Mouse (Mus musculus): ENCODE measurements around the gene Colec11. TPM values are rescaled to one million over a fixed set of nuclear protein-coding genes. Genes with fewer than 3 reads are reported as not detected.

Colec11 gene
- polyA plus RNA-seq, 1 experiment from 2014 or later, result 2.2 TPM

DNA sequence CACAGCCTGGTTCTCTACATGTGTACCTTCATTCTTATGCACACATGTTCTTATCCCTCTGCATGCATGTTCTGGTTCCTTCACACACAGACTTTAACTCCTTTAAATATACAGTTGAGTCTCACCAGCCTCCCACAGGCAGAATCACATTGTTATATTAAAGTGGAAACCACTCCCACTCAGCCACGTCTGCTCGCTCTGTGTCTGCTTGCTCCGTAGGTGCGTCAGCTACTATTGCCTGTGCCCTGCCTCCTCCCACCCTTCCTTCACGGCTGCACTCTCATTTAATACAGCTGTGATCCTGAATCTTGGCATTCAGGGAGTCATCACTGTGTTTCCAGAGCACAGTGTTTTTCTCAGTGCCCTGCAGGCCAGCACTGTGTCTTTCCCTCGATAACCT is 10.8 kb downstream of the Colec11 start:
- 33% methylated on average over 6 of the region's 6 CpGs for WGBS
- H3K27ac ChIP-seq, result no peak overlapping the region
- no peaks in the 10 kb centered on the region for H3K9me3 ChIP-seq (replicated peaks; ENCODE audit: low read length)
- ATAC-seq (replicated peaks; ENCODE audit: low FRiP score, low read depth) (no peak), DNase-seq (ENCODE audit: low spot score) (no peak)
- H3K4me3 ChIP-seq (replicated peaks; ENCODE audit: low read depth, low read length), result no peak overlapping the region
- no peak for TF ChIP-seq CTCF (IDR thresholded peaks at IDR 0.05; ENCODE audit: low read depth)
- no peaks in the 10 kb centered on the region for H3K4me1 ChIP-seq (replicated peaks; ENCODE audit: insufficient read depth, low read length)
- no peaks in the 10 kb centered on the region for H3K36me3 ChIP-seq (ENCODE audit: insufficient read depth, low read length)
- no peaks in the 10 kb centered on the region for H3K27me3 ChIP-seq (ENCODE audit: insufficient read depth, low read length)
- H3K9ac ChIP-seq (ENCODE audit: low read depth, low read length), result no peak overlapping the region
- H3K4me2 ChIP-seq (ENCODE audit: low read length), result no peak overlapping the region

DNA sequence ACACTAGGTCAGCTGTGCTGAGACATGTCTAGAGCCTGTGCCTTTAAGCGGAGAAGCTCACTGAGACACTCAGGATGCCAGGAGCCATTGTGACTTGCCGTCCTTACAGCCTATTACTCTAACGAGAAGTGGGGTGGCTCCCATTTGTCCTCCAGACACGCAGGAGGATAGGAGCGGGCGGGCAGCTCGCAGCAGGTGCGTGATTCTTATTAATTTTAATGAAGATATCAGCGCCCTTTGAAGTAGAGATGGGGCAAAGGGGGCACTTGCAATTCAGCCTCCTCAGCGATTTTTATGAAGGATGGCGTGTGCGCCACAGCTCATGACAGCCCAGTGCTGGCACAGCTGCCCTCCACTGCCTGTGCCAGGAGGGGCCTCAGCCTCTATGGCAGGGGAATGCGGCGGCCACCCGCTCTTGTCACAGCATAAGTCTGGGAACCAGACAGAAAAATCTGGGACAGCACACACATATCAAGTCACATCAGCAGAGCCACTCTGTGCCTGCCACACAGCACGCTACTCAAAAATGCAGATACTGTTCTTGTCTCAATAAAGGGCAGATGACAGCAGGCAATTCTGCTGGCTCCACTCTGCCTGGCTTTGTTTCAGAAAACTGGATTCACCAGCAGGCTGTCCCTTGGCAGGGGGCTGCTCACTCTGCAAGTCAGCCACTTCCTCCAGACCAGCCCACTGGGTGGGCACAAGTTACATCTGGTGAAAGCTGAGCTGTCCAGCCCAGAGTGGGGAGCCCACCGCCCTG is 15.5 kb downstream of the Colec11 start:
- no peak for ATAC-seq (replicated peaks; ENCODE audit: low FRiP score, low read depth)
- no peak overlapping the region for H3K27ac ChIP-seq

DNA sequence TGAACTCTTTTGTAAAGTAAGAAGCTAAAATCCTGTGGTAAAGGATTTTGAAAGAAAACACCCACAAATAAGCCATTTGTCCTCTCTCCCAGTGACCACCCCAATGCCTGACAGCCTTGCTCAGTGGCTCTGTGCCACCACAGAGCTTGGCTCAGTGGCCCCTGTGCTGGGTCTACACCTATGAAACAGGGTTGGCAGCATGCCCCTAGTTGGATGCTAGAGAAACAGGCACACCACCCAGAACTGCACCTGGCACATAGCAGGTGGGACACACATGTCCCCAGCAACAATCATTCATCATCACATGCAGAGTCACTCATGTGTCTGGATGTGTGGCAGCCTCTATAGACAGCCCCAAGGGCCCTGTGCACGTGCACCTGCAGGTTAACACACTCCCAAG is 19.7 kb downstream of the Colec11 start:
- H3K9me3 ChIP-seq (replicated peaks; ENCODE audit: low read length), result no peaks in the 10 kb centered on the region
- no peak for ATAC-seq (replicated peaks; ENCODE audit: low FRiP score, low read depth)
- no peaks in the 10 kb centered on the region for H3K36me3 ChIP-seq (ENCODE audit: insufficient read depth, low read length)
- H3K27ac ChIP-seq, result no peak overlapping the region
- H3K4me3 ChIP-seq (replicated peaks; ENCODE audit: low read depth, low read length), result no peak overlapping the region
- WGBS, result 36% methylated on average over 1 of the region's 1 CpGs
- no peak for TF ChIP-seq CTCF (IDR thresholded peaks at IDR 0.05; ENCODE audit: low read depth)
- H3K27me3 ChIP-seq (ENCODE audit: insufficient read depth, low read length), result no peaks in the 10 kb centered on the region
- no peaks in the 10 kb centered on the region for H3K4me1 ChIP-seq (replicated peaks; ENCODE audit: insufficient read depth, low read length)
- H3K4me2 ChIP-seq (ENCODE audit: low read length), result no peak overlapping the region
- no peak overlapping the region for H3K9ac ChIP-seq (ENCODE audit: low read depth, low read length)
- DNase-seq (ENCODE audit: low spot score), result no peak

More for the DNA sequence above, 15.5 kb downstream of the Colec11 start:
- DNase-seq (ENCODE audit: low spot score), result no peak
- Histone ChIP-seq H3K36me3 (ENCODE audit: insufficient read depth, low read length) (no peaks in the 10 kb centered on the region), H3K4me1 (replicated peaks; ENCODE audit: insufficient read depth, low read length) (no peaks in the 10 kb centered on the region), H3K4me2 (ENCODE audit: low read length) (no peak overlapping the region), H3K4me3 (replicated peaks; ENCODE audit: low read depth, low read length) (no peak overlapping the region), H3K9me3 (replicated peaks; ENCODE audit: low read length) (no peaks in the 10 kb centered on the region), H3K9ac (ENCODE audit: low read depth, low read length) (no peak overlapping the region), H3K27me3 (ENCODE audit: insufficient read depth, low read length) (no peaks in the 10 kb centered on the region)
- WGBS, result 59% methylated on average over 17 of the region's 17 CpGs
- no peak for TF ChIP-seq CTCF (IDR thresholded peaks at IDR 0.05; ENCODE audit: low read depth)

DNA sequence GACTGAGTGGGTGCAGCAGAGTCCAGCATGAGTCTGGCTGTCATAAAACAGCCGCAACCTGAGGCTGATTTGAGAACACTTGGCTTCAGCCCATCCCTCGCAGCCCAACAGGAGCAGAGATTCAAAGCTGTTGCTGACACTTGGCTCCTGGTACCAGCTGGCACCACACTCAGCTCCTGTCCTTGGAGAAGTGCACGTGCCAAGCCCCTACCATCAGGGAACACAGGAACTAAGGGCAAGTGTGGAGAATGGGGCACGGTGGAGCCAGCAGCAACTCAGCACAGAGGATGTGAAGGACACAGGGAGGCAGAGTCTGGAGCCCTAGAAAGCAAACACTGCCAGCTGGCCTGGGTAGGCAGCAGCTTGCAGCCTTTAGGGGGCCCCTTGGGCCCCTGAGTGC is 20.9 kb downstream of the Colec11 start:
- Histone ChIP-seq H3K4me1 (replicated peaks; ENCODE audit: insufficient read depth, low read length) (no peaks in the 10 kb centered on the region), H3K27ac (no peak overlapping the region), H3K36me3 (ENCODE audit: insufficient read depth, low read length) (no peaks in the 10 kb centered on the region), H3K9ac (ENCODE audit: low read depth, low read length) (no peak overlapping the region), H3K4me2 (ENCODE audit: low read length) (no peak overlapping the region), H3K4me3 (replicated peaks; ENCODE audit: low read depth, low read length) (no peak overlapping the region), H3K9me3 (replicated peaks; ENCODE audit: low read length) (no peaks in the 10 kb centered on the region), H3K27me3 (ENCODE audit: insufficient read depth, low read length) (no peaks in the 10 kb centered on the region)
- no peak for TF ChIP-seq CTCF (IDR thresholded peaks at IDR 0.05; ENCODE audit: low read depth)
- 14% methylated on average over 4 of the region's 4 CpGs for WGBS
- ATAC-seq (replicated peaks; ENCODE audit: low FRiP score, low read depth) (no peak), DNase-seq (ENCODE audit: low spot score) (no peak)

DNA sequence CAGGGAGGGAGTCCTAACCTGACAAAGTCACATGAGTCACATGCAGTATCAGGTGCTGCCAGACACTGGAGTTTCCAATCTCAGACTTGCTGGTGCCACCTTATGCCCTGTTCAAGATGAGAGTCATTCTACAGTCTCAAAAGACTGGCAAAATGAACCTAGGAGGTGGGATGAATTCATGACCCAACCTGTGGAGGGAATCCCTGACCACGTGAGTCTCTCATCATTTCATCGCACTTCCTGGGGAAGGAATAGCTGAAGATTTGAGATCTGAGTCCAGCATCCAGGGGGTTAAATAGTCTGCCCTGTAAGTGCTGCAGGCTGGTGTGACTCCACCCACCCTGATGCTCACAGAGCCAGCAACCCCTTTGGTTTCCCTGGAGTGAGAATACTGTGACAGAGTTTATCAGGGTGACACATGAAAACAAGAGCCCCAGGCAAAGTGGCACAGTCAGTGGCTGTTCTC is 24.6 kb downstream of the Colec11 start:
- H3K4me2 ChIP-seq (ENCODE audit: low read length), result no peak overlapping the region
- H3K9me3 ChIP-seq (replicated peaks; ENCODE audit: low read length), result no peaks in the 10 kb centered on the region
- ATAC-seq (replicated peaks; ENCODE audit: low FRiP score, low read depth) (no peak), DNase-seq (ENCODE audit: low spot score) (no peak)
- H3K27me3 ChIP-seq (ENCODE audit: insufficient read depth, low read length), result no peaks in the 10 kb centered on the region
- H3K4me3 ChIP-seq (replicated peaks; ENCODE audit: low read depth, low read length), result no peak overlapping the region
- no peak overlapping the region for H3K27ac ChIP-seq
- no peaks in the 10 kb centered on the region for H3K4me1 ChIP-seq (replicated peaks; ENCODE audit: insufficient read depth, low read length)
- H3K36me3 ChIP-seq (ENCODE audit: insufficient read depth, low read length), result no peaks in the 10 kb centered on the region
- no peak overlapping the region for H3K9ac ChIP-seq (ENCODE audit: low read depth, low read length)
- TF ChIP-seq CTCF (IDR thresholded peaks at IDR 0.05; ENCODE audit: low read depth), result no peak
- 47% methylated on average over 2 of the region's 2 CpGs for WGBS

DNA sequence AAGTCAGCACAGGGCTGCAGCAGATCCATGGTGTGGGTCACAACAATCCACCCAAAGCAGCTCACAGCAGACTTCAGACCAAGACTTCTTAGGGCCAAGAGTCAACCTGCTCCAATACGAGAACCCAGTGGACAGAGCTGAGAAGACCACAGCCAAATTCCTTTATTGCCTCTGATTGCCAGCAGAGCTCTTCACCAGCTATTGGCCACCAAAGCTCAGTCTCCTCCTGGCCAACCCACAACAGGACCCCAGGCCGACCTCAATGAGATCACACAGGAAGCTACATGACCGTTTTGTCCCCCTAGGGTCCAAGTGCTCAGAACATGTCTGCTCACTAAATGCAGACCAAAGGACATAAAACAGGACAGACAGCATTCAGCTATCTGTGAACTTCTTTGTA is 25.1 kb downstream of the Colec11 start:
- Histone ChIP-seq H3K4me1 (replicated peaks; ENCODE audit: insufficient read depth, low read length) (no peaks in the 10 kb centered on the region), H3K36me3 (ENCODE audit: insufficient read depth, low read length) (no peaks in the 10 kb centered on the region), H3K27me3 (ENCODE audit: insufficient read depth, low read length) (no peaks in the 10 kb centered on the region), H3K4me2 (ENCODE audit: low read length) (no peak overlapping the region), H3K9me3 (replicated peaks; ENCODE audit: low read length) (no peaks in the 10 kb centered on the region), H3K9ac (ENCODE audit: low read depth, low read length) (no peak overlapping the region), H3K4me3 (replicated peaks; ENCODE audit: low read depth, low read length) (no peak overlapping the region), H3K27ac (no peak overlapping the region)
- DNase-seq (ENCODE audit: low spot score), result no peak
- WGBS, result 32% methylated on average over 3 of the region's 3 CpGs
- no peak for TF ChIP-seq CTCF (IDR thresholded peaks at IDR 0.05; ENCODE audit: low read depth)
- ATAC-seq (replicated peaks; ENCODE audit: low FRiP score, low read depth), result no peak

DNA sequence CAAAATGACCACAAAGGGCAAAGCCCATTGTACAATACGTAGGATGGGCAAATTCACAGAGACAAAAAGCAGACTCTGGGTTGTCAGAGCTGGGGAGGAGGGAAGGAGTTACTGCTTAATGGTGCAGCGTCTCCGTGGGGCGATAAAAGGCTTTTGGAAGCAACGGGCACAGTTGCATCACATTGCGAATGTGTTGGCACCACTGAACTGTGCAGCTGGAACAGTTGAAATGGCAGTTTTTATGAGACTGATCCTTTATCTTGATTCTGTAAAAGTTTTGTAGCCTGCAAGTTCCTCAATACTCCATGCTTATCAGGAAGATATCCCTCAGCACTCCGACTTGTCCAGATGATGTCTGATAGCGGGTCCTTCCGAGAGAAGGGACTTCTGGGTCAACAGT is 25.5 kb downstream of the Colec11 start:
- Histone ChIP-seq H3K4me3 (replicated peaks; ENCODE audit: low read depth, low read length) (no peak overlapping the region), H3K4me2 (ENCODE audit: low read length) (no peak overlapping the region), H3K4me1 (replicated peaks; ENCODE audit: insufficient read depth, low read length) (no peaks in the 10 kb centered on the region), H3K9ac (ENCODE audit: low read depth, low read length) (no peak overlapping the region), H3K36me3 (ENCODE audit: insufficient read depth, low read length) (no peaks in the 10 kb centered on the region), H3K27ac (no peak overlapping the region), H3K27me3 (ENCODE audit: insufficient read depth, low read length) (no peaks in the 10 kb centered on the region), H3K9me3 (replicated peaks; ENCODE audit: low read length) (no peaks in the 10 kb centered on the region)
- WGBS, result 60% methylated on average over 9 of the region's 9 CpGs
- no peak for TF ChIP-seq CTCF (IDR thresholded peaks at IDR 0.05; ENCODE audit: low read depth)
- DNase-seq (ENCODE audit: low spot score) (no peak), ATAC-seq (replicated peaks; ENCODE audit: low FRiP score, low read depth) (no peak)
